Mouse (Mus musculus): Measurements from ENCODE around the gene Smim8. TPM values are rescaled to one million over a fixed set of nuclear protein-coding genes. Genes with fewer than 3 reads are reported as not detected.

Gene Smim8
- total RNA-seq, 2 experiments from 2014 or later: 18.9 to 23.2 TPM

DNA sequence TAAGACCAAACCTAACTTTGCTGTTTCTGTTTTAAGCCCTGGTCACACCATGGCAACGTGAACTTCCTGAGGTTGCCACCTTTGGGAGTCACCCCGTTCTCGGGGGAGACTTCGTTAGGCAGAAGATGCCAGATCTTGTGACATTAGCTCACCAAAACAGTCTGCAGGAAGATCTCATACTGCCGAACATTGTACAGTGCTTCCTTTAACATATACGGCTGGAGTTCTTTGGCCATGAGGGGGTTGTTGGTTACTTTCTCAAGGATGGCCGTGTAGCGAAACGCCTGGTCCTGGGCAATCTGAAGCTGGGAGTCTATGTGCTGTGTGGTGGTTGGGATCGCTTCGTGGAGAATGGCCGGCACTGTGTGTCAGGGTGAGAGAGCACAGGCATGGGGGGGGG lies 58.8 kb downstream of the Smim8 start:
- no peak for DNase-seq

Other genes starting within 250 kb of the Smim8 start
- gene Akirin2, start 227.5 kb downstream of the Smim8 start, total RNA-seq (2021): 100 to 1,000 TPM; 102 to 103 TPM
- gene Orc3, start 163.5 kb downstream of the Smim8 start, total RNA-seq (2021): 10 to 100 TPM; 51.2 to 55.0 TPM
- 10 to 100 TPM; 26.4 to 28.8 TPM for gene Rars2, start 163.5 kb downstream of the Smim8 start, total RNA-seq (2021)
- gene Slc35a1, start 91.0 kb downstream of the Smim8 start, total RNA-seq (2021): 10 to 100 TPM; 20.9 to 22.0 TPM
- gene Cfap206, start 48.2 kb downstream of the Smim8 start, total RNA-seq (2021): 1 to 10 TPM in 1 of 2 experiments, under 1 TPM in 1; 0.77 to 1.9 TPM
- not detected for gene Gm136, start 22.2 kb downstream of the Smim8 start, total RNA-seq (2021)
- gene Zfp292, start 104.5 kb upstream of the Smim8 start, total RNA-seq (2021): 10 to 100 TPM; 25.9 to 28.1 TPM
- gene Cga, start 115.4 kb upstream of the Smim8 start, total RNA-seq (2021): not detected